Mouse (Mus musculus) cortical plate, adult 2 months (tissue): ENCODE data around the gene Cpe.

Source experiments
- CTCF ChIP-seq: fragments of 200-500 bp; IDR thresholded peaks from 2 replicates; pipeline ENCODE4 v1.5.1; 2011; ENCODE audit warnings: mild to moderate bottlenecking, control low read depth, low read length; ENCODE audit not compliant: insufficient read depth; ENCODE audit errors: extremely low read depth
- POLR2A ChIP-seq: fragments of 200-500 bp; IDR thresholded peaks from 2 replicates; pipeline ENCODE4 v1.6.1; 2011; ENCODE audit warnings: mild to moderate bottlenecking, low read length, control low read depth; ENCODE audit not compliant: insufficient read depth; ENCODE audit errors: extremely low read depth

GRCm38 (mm10) chr8:64657517-64657916 lies 35.3 kb downstream of the Cpe start:
- no peak for TF ChIP-seq CTCF
- TF ChIP-seq POLR2A: no peak
